Mouse (Mus musculus): ENCODE measurements around the gene Arhgap31.

- TF ChIP-seq EP300 (IDR thresholded peaks at IDR 0.05; ENCODE audit: low read depth) (no peak), CTCF (IDR thresholded peaks at IDR 0.05; ENCODE audit: low read depth) (no peak)
Measured at GRCm38 (mm10) chr16:38724974-38725373, 11.9 kb upstream of the Arhgap31 start.
